ENCODE assay signal across 15 mouse cellular contexts in the genomic region with DNA sequence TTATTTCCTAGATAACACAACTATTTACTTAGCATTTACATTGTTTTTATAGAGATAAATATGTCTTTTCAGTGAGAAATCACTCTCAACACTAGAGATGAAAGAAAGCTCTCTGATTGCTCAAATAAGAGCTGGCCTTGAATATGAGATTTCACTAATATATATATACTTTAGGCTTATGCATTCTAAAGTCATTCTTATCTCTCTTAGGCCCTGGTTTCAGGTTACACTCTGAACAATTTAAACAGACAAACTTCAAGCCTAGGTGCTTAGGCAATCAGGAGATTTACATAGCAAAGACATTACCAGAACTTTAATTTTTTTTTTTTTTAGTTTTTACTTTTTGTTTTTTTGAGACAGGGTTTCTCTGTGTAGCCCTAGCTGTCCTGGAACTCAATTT.
"Had no signal": no experiment of that assay in that cellular context is flagged by ENCODE, and none has a peak within 500 bp of the region (broad histone marks: within the 10 kb centered on the region; RNA-seq: fewer than 3 reads in every experiment).

No protein-coding gene starts in this region.

- H3K27ac ChIP-seq: neural tube, embryonic 12.5 days; neural tube, embryonic 13.5 days; neural tube, embryonic 15.5 days had no signal

- H3K9ac ChIP-seq: neural tube, embryonic 12.5 days; neural tube, embryonic 13.5 days; neural tube, embryonic 15.5 days had no signal

- H3K4me2 ChIP-seq: neural tube, embryonic 12.5 days; neural tube, embryonic 13.5 days; neural tube, embryonic 15.5 days had no signal

- DNase-seq: retina, postnatal 1 day; right cerebral cortex, adult 18-20 months; right cerebral cortex, postnatal 14 days; right cerebral cortex, postnatal 25 days; right cerebral cortex, postnatal 4 days; spleen, adult 18-20 months; thymus, adult 18-20 months; thymus, adult 2 months; thymus, postnatal 14 days; thymus, postnatal 25 days; thymus, postnatal 36 days; thymus, postnatal 4 days had no signal

- H3K36me3 ChIP-seq: neural tube, embryonic 12.5 days; neural tube, embryonic 13.5 days; neural tube, embryonic 15.5 days had no signal

- H3K27me3 ChIP-seq: neural tube, embryonic 12.5 days; neural tube, embryonic 13.5 days; neural tube, embryonic 15.5 days had no signal

- H3K9me3 ChIP-seq: neural tube, embryonic 12.5 days; neural tube, embryonic 13.5 days; neural tube, embryonic 15.5 days had no signal

- H3K4me3 ChIP-seq: neural tube, embryonic 12.5 days; neural tube, embryonic 13.5 days; neural tube, embryonic 15.5 days had no signal
